Mouse (Mus musculus): ENCODE data around the gene Gm20388.

DNA sequence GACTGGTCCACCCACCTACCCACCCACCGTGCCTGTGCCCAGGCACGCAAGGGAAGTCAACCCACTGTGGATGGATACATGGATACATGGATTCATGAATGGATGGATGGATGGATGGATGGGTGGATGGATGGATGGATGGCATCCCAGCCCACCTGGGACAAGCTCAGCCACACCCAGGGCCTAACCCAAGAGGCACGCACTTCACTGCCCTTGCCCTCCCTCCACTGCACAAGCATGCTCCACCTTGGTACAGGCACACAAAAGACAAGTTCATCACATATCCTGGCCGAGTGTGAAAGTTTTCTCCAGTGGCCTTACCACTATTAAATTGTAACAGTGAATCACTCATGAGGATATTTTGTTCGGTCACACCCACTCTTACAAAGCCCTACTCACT, 3713.6 kb downstream of the Gm20388 start:
- no peak for TF ChIP-seq CTCF (conservative IDR thresholded peaks at IDR 0.05; ENCODE audit: insufficient read depth, insufficient read length, low read depth, low read length)
- no peak for TF ChIP-seq POLR2A (IDR thresholded peaks at IDR 0.05; ENCODE audit: low read depth, low read length)

Measured in kidney, adult 2 months (tissue).